Mouse (Mus musculus) left cerebral cortex, adult 2 months (tissue): ENCODE measurements at regions not wholly inside any gene's neighbourhood (a gene's known extent, or its start where the extent isn't known, plus 50 kb on each side); places are given as distances from the start of the nearest gene placed in this dataset.

Source experiments
- DNase-seq, 2 experiments: peaks; one replicate each; pipeline ENCODE4 v3.0.0; 2021 to 2022; ENCODE audit warnings: low spot score in 2 of 2, mixed read lengths in 1 of 2; ENCODE audit errors: extremely low spot score in 1 of 2
- H3K27ac ChIP-seq: fragments of 200-600 bp; 2 replicates; pipeline ENCODE4 v1.8.1; 2022
- H3K4me3 ChIP-seq: fragments of 200-600 bp; 2 replicates; pipeline ENCODE4 v1.8.1; 2022
- CTCF ChIP-seq: fragments of 200-600 bp; IDR thresholded peaks from 2 replicates; pipeline ENCODE4 v1.8.1; 2022; ENCODE audit warnings: antibody characterized with exemption, mild to moderate bottlenecking, moderate library complexity
- intact Hi-C: fragments of 180-260 bp; cut with DNase I; formaldehyde crosslinking; loops from one replicate; pipeline ENCODE4 v1.15.1; 2025

GRCm38 (mm10) chr8:89788296-89788695, 559.8 kb downstream of the Tox3 start:
- intact Hi-C loops = loop anchor here (5.0 to 10.0 kb wide), 3 partner anchors 156 to 993 kb away; partner anchors contain the start of gene Sall1
- DNase-seq = no peak
- no peak overlapping the region for H3K27ac ChIP-seq
- no peak overlapping the region for H3K4me3 ChIP-seq
- TF ChIP-seq CTCF = no peak

- H3K27ac ChIP-seq = no peak overlapping the region
- peak; percentile 25 to 40 for DNase-seq
- intact Hi-C loops = loop anchor here (5.0 to 10.0 kb wide), 3 partner anchors 155 to 992 kb away; partner anchors contain the start of gene Sall1
- TF ChIP-seq CTCF = no peak
- H3K4me3 ChIP-seq = peak overlapping the region; percentile 35
These were observed 560.9 kb downstream of the Tox3 start for GRCm38 (mm10) chr8:89787050-89787905.

GRCm38 (mm10) chr8:89785011-89785410, 563.1 kb downstream of the Tox3 start:
- Histone ChIP-seq H3K4me3 (no peak overlapping the region), H3K27ac (no peak overlapping the region)
- intact Hi-C loops = loop anchor here (2.0 to 10.0 kb wide), 5 partner anchors 153 to 1030 kb away; partner anchors contain the start of gene Sall1
- DNase-seq = peak; percentile 72 to 74
- TF ChIP-seq CTCF = peak; percentile 88

GRCm38 (mm10) chr8:89783311-89783710, 564.8 kb downstream of the Tox3 start:
- H3K27ac ChIP-seq = no peak overlapping the region
- no peak for TF ChIP-seq CTCF
- DNase-seq = no peak
- no peak overlapping the region for H3K4me3 ChIP-seq
- intact Hi-C loops = loop anchor here (10.0 kb wide), 1 partner anchor 989 kb away; no protein-coding TSS in a partner anchor

- intact Hi-C loops = no loop called here
- Histone ChIP-seq H3K4me3 (no peak overlapping the region), H3K27ac (no peak overlapping the region)
- no peak; the same call in 1 of the 2 replicates for TF ChIP-seq CTCF
- no peak for DNase-seq
These were observed 581.8 kb downstream of the Tox3 start for GRCm38 (mm10) chr8:89766387-89766786.

GRCm38 (mm10) chr8:89759531-89759930, 588.6 kb downstream of the Tox3 start:
- DNase-seq = no peak
- H3K4me3 ChIP-seq = no peak overlapping the region
- no peak overlapping the region for H3K27ac ChIP-seq
- TF ChIP-seq CTCF = no peak
- intact Hi-C loops = no loop called here

GRCm38 (mm10) chr8:89758695-89759094, 589.4 kb downstream of the Tox3 start:
- no peak for DNase-seq
- no peak overlapping the region for H3K27ac ChIP-seq
- intact Hi-C loops = no loop called here
- TF ChIP-seq CTCF = no peak
- H3K4me3 ChIP-seq = no peak overlapping the region

GRCm38 (mm10) chr8:89755951-89756350, 592.2 kb downstream of the Tox3 start:
- intact Hi-C loops = no loop called here
- H3K27ac ChIP-seq = no peak overlapping the region

GRCm38 (mm10) chr8:89751201-89751600, 596.9 kb downstream of the Tox3 start:
- Histone ChIP-seq H3K4me3 (no peak overlapping the region), H3K27ac (no peak overlapping the region)
- intact Hi-C loops = no loop called here
- DNase-seq = no peak
- no peak for TF ChIP-seq CTCF

More at GRCm38 (mm10) chr8:89755951-89756350, 592.2 kb downstream of the Tox3 start:
- DNase-seq = no peak
- H3K4me3 ChIP-seq = no peak overlapping the region
- TF ChIP-seq CTCF = no peak

- H3K4me3 ChIP-seq = no peak overlapping the region
- TF ChIP-seq CTCF = no peak
- H3K27ac ChIP-seq = no peak overlapping the region
- intact Hi-C loops = no loop called here
- DNase-seq = no peak
These were observed 600.4 kb downstream of the Tox3 start for GRCm38 (mm10) chr8:89747726-89748125.

GRCm38 (mm10) chr8:89744267-89745028, 603.7 kb downstream of the Tox3 start:
- H3K4me3 ChIP-seq = no peak overlapping the region
- no peak overlapping the region for H3K27ac ChIP-seq
- no peak for DNase-seq
- intact Hi-C loops = no loop called here
- no peak for TF ChIP-seq CTCF

- no peak overlapping the region for H3K27ac ChIP-seq
- no peak overlapping the region for H3K4me3 ChIP-seq
- TF ChIP-seq CTCF = no peak
- intact Hi-C loops = no loop called here
- DNase-seq = no peak
These were observed 609.5 kb downstream of the Tox3 start for GRCm38 (mm10) chr8:89738657-89739056.
